Mouse (Mus musculus): ENCODE results near the gene Olfr1053. TPM values are rescaled to one million over a fixed set of nuclear protein-coding genes. Genes with fewer than 3 reads are reported as not detected.
"Not testable (repeated sequence)": the region's sequence is repeated elsewhere in the genome, so short reads cannot be mapped to it uniquely, and the experiment has no call there.

The Olfr1053 gene
- not detected in 2 replicates for polyA plus RNA-seq (2012; rRNA removed)
- polyA plus RNA-seq (2014; fragmentation: Nextera tagmentation; extraction: Ambion mirVana), result not detected in 2 replicates

DNA sequence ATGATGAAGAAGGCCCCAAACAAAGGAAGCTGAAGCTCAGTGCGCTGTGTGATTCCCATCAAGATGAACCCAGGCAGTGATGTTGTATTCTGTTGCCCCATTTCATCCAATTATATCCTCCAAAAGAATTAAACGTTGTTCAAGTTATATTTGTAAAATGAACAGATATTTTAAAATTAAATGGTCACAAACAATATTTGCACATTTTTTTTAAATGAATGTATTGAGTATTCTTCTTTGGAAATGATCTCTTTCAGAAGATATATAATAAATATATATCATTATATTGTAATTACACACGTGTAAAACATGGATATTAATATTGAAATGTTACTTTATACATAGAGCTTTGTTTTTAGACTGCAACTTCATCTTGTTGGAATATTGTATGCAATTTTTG lies at the start of gene Olfr1053:
Olfr1053 (minus strand) TSS at position 101 of the 400 bp plus-strand sequence.
- Histone ChIP-seq H3K9me3 (ENCODE audit: control insufficient read depth, low read length) (no peaks in the 10 kb centered on the region), H3K4me3 (ENCODE audit: insufficient read depth in 1 of 2, low read depth in 2 of 2, low read length in 2 of 2) (no peak within 1 kb of the TSS), H3K27ac (no peak within 1 kb of the TSS), H3K27me3 (ENCODE audit: control insufficient read depth, insufficient read depth, low read length) (no peaks in the 10 kb centered on the region), H3K9ac (replicated peaks) (no peak within 1 kb of the TSS), H3K4me2 (ENCODE audit: low read depth) (no peak within 1 kb of the TSS), H3K36me3 (replicated peaks; ENCODE audit: control insufficient read depth, insufficient read depth, low read depth) (no peaks in the 10 kb centered on the region), H3K4me1 (replicated peaks; ENCODE audit: control insufficient read depth in 2 of 2, insufficient read depth in 2 of 2, low read length in 1 of 2) (no peaks in the 10 kb centered on the region)
- 40% methylated on average over 3 of the region's 3 CpGs for WGBS (ENCODE audit: insufficient replicate concordance)
- DNase-seq (ENCODE audit: low read depth in 3 of 3, low spot score in 3 of 3) (no peak), ATAC-seq (ENCODE audit: insufficient read depth) (no peak)
- TF ChIP-seq CTCF (IDR thresholded peaks at IDR 0.05; ENCODE audit: low read depth) (no peak), EP300 (IDR thresholded peaks at IDR 0.05; ENCODE audit: low read depth) (no peak)

DNA sequence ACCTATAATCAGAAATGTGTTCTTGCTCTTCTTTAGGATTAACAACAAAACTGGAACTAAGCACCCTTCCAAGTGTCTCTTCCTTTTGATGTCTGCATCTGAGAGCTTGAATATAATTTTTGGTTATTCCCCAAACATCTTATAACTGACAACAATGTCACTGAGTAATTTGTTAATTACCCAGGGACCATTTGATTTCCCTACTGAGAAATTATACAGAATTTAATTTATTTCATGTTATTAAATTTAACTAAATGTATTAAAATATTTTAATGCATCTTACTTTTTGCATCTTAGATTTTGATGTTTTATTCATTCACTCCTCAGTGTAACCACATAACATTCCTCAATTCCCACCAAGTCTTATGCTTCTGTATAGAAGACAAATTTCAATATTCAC lies 47.3 kb upstream of the Olfr1053 start, which contains the start of gene Olfr1056:
Olfr1056 (minus strand) TSS at position 101 of the 400 bp plus-strand sequence.
- TF ChIP-seq CTCF (IDR thresholded peaks at IDR 0.05; ENCODE audit: low read depth), result no peak
- TF ChIP-seq EP300 (IDR thresholded peaks at IDR 0.05; ENCODE audit: low read depth), result no peak
- DNase-seq (ENCODE audit: low read depth in 3 of 3, low spot score in 3 of 3) (no peak), ATAC-seq (ENCODE audit: insufficient read depth) (no peak)
- no peak within 1 kb of the TSS for H3K27ac ChIP-seq
- no peaks in the 10 kb centered on the region for H3K9me3 ChIP-seq (ENCODE audit: control insufficient read depth, low read length)
- no peak within 1 kb of the TSS for H3K4me2 ChIP-seq (ENCODE audit: low read depth)
- no peaks in the 10 kb centered on the region for H3K36me3 ChIP-seq (replicated peaks; ENCODE audit: control insufficient read depth, insufficient read depth, low read depth)
- no peaks in the 10 kb centered on the region for H3K27me3 ChIP-seq (ENCODE audit: control insufficient read depth, insufficient read depth, low read length)
- H3K4me1 ChIP-seq (replicated peaks; ENCODE audit: control insufficient read depth in 2 of 2, insufficient read depth in 2 of 2, low read length in 1 of 2), result no peaks in the 10 kb centered on the region
- H3K4me3 ChIP-seq (ENCODE audit: insufficient read depth in 1 of 2, low read depth in 2 of 2, low read length in 2 of 2), result no peak within 1 kb of the TSS
- H3K9ac ChIP-seq (replicated peaks), result no peak within 1 kb of the TSS

DNA sequence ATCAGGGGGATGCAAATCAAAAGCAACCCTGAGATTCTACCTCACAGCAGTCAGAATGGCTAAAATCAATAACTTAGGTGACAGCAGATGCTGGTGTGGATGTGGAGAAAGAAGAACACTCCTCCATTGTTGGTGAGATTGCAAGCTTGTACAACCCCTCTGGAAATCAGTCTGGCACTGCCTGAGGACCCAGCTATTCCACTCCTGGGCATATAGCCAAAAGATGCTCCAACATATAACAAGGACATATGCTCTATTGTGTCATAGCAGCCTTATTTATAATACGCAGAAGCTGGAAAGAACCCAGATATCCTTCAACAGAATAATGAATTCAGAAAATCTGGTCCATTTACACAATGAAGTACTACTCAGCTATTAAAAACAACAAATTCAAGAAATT lies 36.7 kb upstream of the Olfr1053 start:
- DNase-seq (ENCODE audit: low read depth in 3 of 3, low spot score in 3 of 3); H3K4me2 ChIP-seq (ENCODE audit: low read depth); H3K9ac ChIP-seq (replicated peaks); H3K9me3 ChIP-seq (ENCODE audit: control insufficient read depth, low read length); H3K36me3 ChIP-seq (replicated peaks; ENCODE audit: control insufficient read depth, insufficient read depth, low read depth); H3K27me3 ChIP-seq (ENCODE audit: control insufficient read depth, insufficient read depth, low read length); H3K4me3 ChIP-seq (ENCODE audit: insufficient read depth in 1 of 2, low read depth in 2 of 2, low read length in 2 of 2); H3K27ac ChIP-seq; ATAC-seq (ENCODE audit: insufficient read depth); H3K4me1 ChIP-seq (replicated peaks; ENCODE audit: control insufficient read depth in 2 of 2, insufficient read depth in 2 of 2, low read length in 1 of 2): not testable (repeated sequence)
- WGBS (ENCODE audit: insufficient replicate concordance), result 76% methylated on average over 1 of the region's 1 CpGs

DNA sequence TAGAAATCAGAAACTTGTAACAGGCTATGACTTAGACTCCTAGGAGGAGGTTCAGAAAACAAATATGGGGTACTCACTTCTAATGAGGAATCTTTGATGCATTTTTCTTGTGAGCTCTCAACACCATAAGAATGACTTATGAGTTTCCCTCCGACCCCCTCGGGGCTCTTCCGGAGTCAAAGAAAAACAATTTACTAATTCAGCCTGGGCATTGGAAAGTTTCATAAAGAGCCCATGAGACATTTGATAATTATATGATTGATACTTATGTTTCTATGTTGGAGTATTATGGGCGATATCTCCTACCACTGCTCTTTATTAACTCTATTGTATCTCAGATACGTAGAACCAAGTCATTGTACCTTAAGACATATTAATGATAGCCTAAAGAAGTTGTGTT lies 35.1 kb upstream of the Olfr1053 start, which contains the start of gene Olfr1055:
Olfr1055 (minus strand) TSS at position 101 of the 400 bp plus-strand sequence.
- no peak within 1 kb of the TSS for H3K9ac ChIP-seq (replicated peaks)
- no peak for ATAC-seq (ENCODE audit: insufficient read depth)
- no peak within 1 kb of the TSS for H3K4me3 ChIP-seq (ENCODE audit: insufficient read depth in 1 of 2, low read depth in 2 of 2, low read length in 2 of 2)
- H3K4me2 ChIP-seq (ENCODE audit: low read depth), result no peak within 1 kb of the TSS
- WGBS (ENCODE audit: insufficient replicate concordance), result 70% methylated on average over 5 of the region's 5 CpGs
- H3K27me3 ChIP-seq (ENCODE audit: control insufficient read depth, insufficient read depth, low read length), result no peaks in the 10 kb centered on the region
- TF ChIP-seq CTCF (IDR thresholded peaks at IDR 0.05; ENCODE audit: low read depth) (no peak), EP300 (IDR thresholded peaks at IDR 0.05; ENCODE audit: low read depth) (no peak)
- H3K9me3 ChIP-seq (ENCODE audit: control insufficient read depth, low read length), result no peaks in the 10 kb centered on the region
- no peaks in the 10 kb centered on the region for H3K36me3 ChIP-seq (replicated peaks; ENCODE audit: control insufficient read depth, insufficient read depth, low read depth)
- H3K27ac ChIP-seq, result no peak within 1 kb of the TSS
- H3K4me1 ChIP-seq (replicated peaks; ENCODE audit: control insufficient read depth in 2 of 2, insufficient read depth in 2 of 2, low read length in 1 of 2), result no peaks in the 10 kb centered on the region
- DNase-seq (ENCODE audit: low read depth in 3 of 3, low spot score in 3 of 3), result no peak

DNA sequence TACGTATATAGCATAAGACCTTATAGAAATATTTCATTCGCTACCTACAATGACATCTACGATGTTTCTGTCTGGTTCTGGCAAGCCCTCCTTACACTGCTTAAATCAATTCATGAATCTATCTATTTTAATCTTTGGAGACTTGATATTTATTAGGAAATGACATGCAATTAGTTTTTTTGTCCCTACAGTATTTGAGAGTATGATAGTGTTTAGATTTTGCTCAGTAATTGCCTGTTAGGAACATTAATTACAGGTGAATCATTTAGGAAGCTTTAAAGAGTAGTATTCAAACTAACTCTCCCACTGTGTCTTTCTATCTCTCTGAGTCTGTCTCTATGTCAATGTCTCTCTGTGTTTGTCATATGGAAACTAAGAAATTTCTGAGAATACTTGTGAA lies 20.2 kb upstream of the Olfr1053 start, which contains the start of gene Olfr1054:
Olfr1054 (minus strand) TSS at position 101 of the 400 bp plus-strand sequence.
- H3K4me2 ChIP-seq (ENCODE audit: low read depth), result no peak within 1 kb of the TSS

More for the DNA sequence above, 20.2 kb upstream of the Olfr1053 start, which contains the start of gene Olfr1054:
- WGBS (ENCODE audit: insufficient replicate concordance), result 67% methylated on average over 3 of the region's 3 CpGs
- no peak within 1 kb of the TSS for H3K4me3 ChIP-seq (ENCODE audit: insufficient read depth in 1 of 2, low read depth in 2 of 2, low read length in 2 of 2)
- H3K4me1 ChIP-seq (replicated peaks; ENCODE audit: control insufficient read depth in 2 of 2, insufficient read depth in 2 of 2, low read length in 1 of 2), result no peaks in the 10 kb centered on the region
- no peaks in the 10 kb centered on the region for H3K27me3 ChIP-seq (ENCODE audit: control insufficient read depth, insufficient read depth, low read length)
- H3K9me3 ChIP-seq (ENCODE audit: control insufficient read depth, low read length), result no peaks in the 10 kb centered on the region
- DNase-seq (ENCODE audit: low read depth in 3 of 3, low spot score in 3 of 3) (no peak), ATAC-seq (ENCODE audit: insufficient read depth) (no peak)
- no peaks in the 10 kb centered on the region for H3K36me3 ChIP-seq (replicated peaks; ENCODE audit: control insufficient read depth, insufficient read depth, low read depth)
- H3K27ac ChIP-seq, result no peak within 1 kb of the TSS
- H3K9ac ChIP-seq (replicated peaks), result no peak within 1 kb of the TSS
- TF ChIP-seq CTCF (IDR thresholded peaks at IDR 0.05; ENCODE audit: low read depth) (no peak), EP300 (IDR thresholded peaks at IDR 0.05; ENCODE audit: low read depth) (no peak)

Data from liver, embryonic 14.5 days (tissue).